Mouse (Mus musculus): ENCODE measurements at regions not wholly inside any gene's neighbourhood (a gene's known extent, or its start where the extent isn't known, plus 50 kb on each side); places are given as distances from the start of the nearest gene placed in this dataset.

- TF ChIP-seq POLR2A (IDR thresholded peaks at IDR 0.05; ENCODE audit: low read depth, low read length) (no peak), CTCF (IDR thresholded peaks at IDR 0.05; ENCODE audit: extremely low read depth, insufficient read length, insufficient replicate concordance, low read depth, low read length) (no peak)
Measured at GRCm38 (mm10) chr15:10790862-10791497, 76.6 kb upstream of the Rai14 start.

Data from small intestine, adult 2 months (tissue).